ENCODE assay signal across 2 mouse cellular contexts in the genomic region with DNA sequence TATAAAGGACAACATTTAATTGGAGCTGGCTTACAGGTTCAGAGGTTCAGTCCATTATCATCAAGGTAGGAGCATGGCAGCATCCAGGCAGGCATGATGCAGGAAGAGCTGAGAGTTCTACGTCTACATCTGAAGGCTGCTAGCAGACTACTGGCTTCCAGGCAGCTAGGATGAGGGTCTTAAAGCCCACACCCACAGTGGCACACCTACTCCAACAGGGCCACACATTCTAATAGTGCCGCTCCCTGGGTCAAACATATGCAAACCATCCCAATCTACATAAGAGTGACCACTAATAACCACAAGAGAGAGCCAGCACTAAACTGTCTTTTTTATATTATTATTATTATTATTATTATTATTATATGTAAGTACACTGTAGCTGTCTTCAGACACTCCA. TPM values are rescaled to one million over a fixed set of nuclear protein-coding genes. Genes with fewer than 3 reads are reported as not detected.
"Had no signal": no experiment of that assay in that cellular context is flagged by ENCODE, and none has a peak within 500 bp of the region (broad histone marks: within the 10 kb centered on the region; RNA-seq: fewer than 3 reads in every experiment).

No protein-coding gene starts in this region.

RNA-seq across cellular contexts. Expression of a gene that starts 11.0 kb away (rescaled TPM):
- total RNA-seq: megakaryocyte-erythroid progenitor cell, adult 5-6 weeks; monocyte, adult 5-6 weeks had no signal
